Mouse (Mus musculus) lung, postnatal 10 days (tissue): ENCODE results near the gene Npc2.

Experiments
- DNase-seq: peaks from one replicate; pipeline ENCODE4 v3.0.0; 2021

The Npc2 gene

GRCm38 (mm10) chr12:84776229-84776628, 3.3 kb upstream of the Npc2 start:
- DNase-seq, result no peak

GRCm38 (mm10) chr12:84774376-84774775, 1.4 kb upstream of the Npc2 start:
- no peak for DNase-seq

GRCm38 (mm10) chr12:84773476-84773875, 524 bp upstream of the Npc2 start:
- no peak for DNase-seq

DNA sequence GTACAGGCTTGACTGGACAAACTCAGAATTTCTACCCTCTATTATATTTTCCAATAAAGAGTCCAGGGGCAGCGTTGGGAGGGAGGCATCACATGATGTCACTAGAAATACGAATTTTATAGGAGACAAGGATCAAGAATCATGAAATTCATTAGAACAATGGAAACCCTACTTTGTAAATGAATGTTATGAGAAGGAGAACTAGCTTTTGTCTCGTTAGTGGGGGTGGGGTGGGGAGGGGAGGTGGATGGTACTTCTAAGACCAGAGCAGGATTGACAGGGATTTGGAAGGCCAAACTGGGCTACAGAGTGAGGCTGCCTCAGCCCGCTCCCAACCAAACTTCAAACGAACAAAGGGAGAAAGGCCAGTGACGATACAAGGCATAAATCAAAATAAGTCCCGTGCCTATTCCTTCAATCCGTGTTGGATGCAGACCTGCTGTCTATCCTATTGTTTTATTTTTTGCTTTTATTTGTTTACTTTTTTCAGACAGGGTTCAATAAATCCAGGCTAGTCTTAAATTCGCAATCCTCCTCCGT, 901 bp downstream of the Npc2 start:
- DNase-seq, result no peak

DNA sequence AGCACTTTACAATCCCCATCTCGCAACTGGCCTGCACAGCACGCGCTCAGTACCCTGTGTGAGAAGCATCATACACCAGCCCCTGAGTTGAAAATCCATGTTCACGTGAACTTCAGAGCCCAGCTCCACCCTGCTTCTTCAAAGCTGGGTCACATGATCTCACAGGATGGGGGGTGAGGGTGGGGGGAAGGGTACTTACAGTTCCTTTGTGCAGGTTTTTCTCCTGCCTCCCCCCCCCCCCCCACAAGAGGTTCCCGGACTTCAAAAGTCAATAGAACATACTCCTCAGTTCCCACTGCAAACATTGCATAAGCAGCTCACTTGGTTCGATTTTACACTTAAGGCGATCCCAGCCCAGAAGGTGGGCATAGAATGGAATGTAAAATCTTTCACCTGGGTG, 3.3 kb downstream of the Npc2 start:
- no peak for DNase-seq

GRCm38 (mm10) chr12:84767510-84767909, 5.4 kb downstream of the Npc2 start:
- DNase-seq, result no peak

DNA sequence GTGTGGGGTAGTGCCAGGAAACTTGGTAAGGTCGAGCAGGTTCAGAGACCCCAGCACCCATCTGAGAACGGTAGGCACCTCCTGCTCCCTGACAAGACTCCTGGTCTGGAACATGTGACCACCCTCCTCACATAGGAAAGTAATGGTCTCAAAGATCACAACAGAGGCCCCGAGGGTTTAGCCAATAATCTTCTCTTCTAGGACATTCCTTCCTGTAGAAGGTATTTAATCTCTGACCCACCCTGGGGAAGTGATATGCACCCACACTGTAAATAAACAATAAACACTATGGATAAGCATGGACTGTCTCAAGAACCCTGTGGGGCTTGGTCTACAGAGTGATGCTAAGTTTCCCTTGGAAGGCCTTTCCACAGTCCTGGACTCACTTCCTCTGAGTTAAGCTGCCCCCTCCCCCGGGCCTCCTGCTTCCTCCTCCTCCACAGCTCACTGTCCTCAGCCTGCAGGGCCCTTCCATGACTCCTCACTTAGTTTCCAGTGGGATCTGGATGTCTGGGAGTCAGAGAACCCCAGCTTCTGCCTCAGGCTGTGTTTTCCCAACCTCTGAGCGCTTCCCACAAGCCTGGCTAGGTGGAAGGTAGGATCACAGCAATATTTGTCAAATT, 6.7 kb downstream of the Npc2 start:
- DNase-seq, result no peak

DNA sequence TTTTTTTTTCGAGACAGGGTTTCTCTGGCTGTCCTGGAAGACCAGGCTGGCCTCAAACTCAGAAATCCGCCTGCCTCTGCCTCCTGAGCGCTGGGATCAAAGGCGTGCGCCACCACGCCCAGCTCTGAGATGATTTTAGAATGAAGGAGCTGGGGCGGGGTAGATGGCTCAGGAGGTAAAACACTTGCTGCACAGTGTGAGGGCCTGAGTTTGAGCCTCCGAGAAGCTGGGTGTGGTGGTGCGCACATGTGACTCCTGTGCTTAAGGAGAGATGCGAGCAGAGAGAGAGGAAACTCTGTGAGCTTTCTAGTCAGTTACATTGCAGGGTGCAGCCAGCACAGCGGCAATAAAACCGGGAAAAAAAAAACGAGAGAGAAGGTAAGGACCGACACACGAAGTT, 7.4 kb downstream of the Npc2 start:
- no peak for DNase-seq

DNA sequence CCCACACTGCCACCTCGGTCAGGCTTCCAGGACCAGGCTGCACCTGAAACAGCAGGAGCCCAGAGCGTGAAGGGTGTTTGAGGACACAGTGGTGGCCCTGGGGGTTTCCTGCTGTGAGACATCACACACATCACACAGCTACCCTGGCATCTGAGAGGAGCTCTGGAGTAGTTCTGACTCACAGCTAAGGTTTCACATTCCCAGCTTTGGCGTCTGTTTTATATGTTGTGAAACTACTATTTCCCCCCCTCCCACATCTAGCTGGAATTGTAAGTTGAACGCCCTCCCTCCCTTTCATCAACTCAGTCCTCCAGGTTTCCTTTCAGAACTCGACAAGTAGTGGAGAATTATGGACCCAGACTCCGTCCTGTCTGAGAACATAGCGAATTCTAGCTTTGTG, 8.2 kb downstream of the Npc2 start:
- DNase-seq, result no peak

- peak; percentile 57 for DNase-seq
Observed at GRCm38 (mm10) chr12:84763577-84764218, 9.3 kb downstream of the Npc2 start.

DNA sequence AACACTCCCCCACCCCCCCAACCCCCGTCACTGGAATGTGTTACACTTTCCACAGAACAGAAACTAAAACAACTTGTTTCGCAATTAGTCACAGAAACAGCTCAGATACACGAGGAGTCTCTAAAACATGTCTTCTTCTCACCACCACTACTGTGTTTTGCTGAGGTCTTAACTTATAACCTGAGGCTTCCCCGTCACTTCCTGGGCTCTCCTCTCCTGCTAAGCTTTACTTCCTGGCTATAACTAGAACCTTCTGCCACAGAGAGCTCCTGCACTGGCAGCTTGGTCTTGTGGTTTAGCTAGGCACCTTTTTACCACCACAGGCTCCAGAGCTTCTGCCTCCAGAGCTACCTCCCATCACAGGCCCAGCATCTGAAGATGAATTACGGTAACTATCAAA, 10.4 kb downstream of the Npc2 start:
- no peak for DNase-seq

GRCm38 (mm10) chr12:84759063-84759462, 13.9 kb downstream of the Npc2 start:
- no peak for DNase-seq

GRCm38 (mm10) chr12:84756016-84756415, 16.9 kb downstream of the Npc2 start:
- no peak for DNase-seq

- DNase-seq, result peak; percentile 66
Observed at GRCm38 (mm10) chr12:84755008-84755695, 17.8 kb downstream of the Npc2 start.

DNA sequence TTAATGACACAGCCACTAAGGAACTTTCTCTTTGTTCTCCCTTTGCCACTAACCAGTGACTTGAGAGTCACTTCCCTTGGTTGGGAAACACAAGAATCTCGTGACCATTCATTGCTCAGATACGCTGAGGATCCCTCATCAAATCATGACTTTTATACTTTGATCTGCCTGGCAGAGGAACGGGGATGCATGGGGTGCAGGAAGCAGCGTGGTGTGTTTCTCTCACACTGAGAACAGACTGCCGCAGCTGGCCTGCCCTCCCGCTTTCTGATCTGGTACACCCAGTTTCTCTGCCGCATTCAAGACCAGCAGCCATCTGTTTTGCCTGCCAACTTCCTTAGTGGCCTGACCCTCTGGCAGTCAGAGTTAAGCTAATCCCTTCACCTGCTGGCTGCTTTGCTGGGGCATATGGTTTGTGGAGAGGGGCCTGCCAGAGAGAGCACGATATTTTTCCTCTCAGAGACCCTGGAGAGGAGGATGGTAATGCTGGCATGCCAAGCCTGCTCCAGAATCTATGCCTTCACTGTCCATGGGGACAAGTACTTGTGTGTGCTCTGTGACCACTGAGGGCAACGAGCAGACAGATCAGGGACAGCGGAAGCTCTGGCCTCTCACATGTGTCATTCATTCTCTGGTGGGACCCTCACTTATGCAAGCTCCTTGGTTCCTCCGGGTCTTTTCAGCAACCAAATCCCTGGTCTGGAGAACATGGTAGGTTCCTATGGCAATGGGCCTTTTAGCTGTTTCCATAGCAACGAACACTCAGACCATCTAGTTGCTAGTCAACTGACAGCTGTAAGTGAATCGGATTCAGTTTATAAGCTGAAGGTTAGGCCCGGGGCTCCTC, 20.6 kb downstream of the Npc2 start:
- no peak for DNase-seq

DNA sequence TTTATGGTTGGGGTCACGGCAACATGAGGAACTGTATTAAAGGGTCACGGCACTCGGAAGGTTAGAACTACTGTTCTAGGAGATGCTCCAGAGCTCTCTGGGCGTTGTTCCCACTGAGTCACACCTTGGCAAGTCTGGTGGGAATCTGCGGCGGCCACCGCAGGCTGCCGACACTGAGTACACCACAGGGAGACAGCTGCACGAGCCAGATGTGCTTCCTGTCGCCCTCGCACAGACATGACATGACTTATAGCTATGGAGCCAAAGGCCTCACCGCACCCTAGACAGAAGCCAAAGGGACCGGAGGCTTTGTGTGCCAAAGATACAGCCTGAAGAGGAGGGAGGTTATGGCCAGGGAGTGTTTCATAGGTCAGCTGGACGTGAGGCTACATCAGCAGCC, 22.3 kb downstream of the Npc2 start:
- peak; percentile 46 for DNase-seq

DNA sequence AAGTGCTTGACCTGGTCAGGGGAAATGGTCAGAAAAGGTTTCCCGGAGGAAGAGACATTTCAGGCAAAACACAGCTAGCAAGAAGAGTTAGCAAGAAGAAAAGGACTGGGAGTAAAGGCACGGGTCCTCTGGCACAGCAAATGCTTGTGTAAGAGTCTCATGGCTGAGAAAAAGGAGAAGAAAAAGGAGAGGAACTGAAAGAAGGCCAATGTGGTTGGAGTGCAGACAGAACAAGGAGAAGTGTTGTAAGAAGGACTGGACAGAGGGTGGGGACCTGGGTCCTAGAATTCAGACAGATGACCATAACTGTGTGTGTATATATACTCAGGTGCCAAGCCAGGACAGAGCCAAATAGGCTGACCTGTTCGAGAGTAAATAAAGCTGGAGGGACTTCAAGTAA, 24.8 kb downstream of the Npc2 start:
- DNase-seq, result no peak

DNA sequence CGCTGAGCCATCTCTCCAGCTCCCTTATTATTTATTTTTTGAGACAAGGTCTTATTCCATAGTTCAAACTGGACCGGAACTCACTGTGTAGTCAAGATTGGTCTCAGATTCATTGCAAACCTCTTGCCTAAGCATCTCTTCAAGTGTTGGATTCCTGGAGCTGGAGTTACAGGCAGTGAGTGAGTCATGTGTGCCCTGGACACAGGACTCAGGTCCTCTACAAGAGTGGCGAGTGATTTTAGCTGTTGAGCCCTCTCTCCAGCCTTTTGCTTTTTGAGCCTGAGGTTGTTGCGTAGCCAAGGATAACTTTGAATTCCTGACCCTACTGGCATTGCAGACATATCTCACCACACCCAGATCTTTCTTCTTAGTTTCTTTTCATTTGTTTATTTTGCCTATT, 27.3 kb downstream of the Npc2 start:
- DNase-seq, result no peak

GRCm38 (mm10) chr12:84743496-84743895, 29.5 kb downstream of the Npc2 start:
- no peak for DNase-seq

DNA sequence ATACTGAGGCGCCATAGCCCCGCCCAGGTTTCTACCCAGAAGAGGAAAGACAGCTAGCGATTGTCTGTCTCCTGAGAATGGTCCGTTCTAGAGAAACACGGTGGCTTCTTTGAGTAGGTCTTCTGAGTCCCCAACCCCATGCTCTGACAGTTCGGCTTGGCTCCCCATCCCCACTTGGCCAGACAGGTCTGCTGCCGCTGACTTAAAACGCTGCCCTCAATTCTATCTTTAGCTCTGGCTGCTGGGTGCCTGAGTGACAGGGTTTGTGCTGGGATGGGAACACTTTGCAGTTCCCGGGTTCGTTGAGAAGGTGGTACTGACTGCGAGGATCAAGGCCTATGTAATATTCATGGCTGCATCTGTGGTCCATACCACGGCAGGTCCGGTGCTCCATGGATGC, 39.6 kb downstream of the Npc2 start:
- DNase-seq, result no peak

DNA sequence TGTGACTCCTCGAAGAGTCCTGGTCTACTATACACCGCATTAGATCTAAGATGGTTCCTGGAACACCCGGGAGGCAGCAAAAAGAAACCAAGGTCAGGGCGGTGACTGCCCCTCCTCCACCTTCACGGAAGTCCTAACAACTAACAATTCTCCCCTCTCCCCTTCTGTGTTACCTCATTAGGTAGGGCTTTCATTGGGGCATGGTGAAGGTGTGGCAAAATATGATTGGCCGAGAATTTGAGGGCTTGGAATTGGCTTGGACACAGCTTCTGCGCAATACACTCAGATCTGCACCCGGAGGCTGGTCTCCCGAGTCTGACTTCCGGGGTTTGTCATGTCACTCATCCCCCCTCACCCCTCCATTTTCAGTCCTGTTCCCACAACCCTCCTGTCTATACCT, 44.5 kb downstream of the Npc2 start:
- no peak for DNase-seq

GRCm38 (mm10) chr12:84727434-84727833, 45.5 kb downstream of the Npc2 start:
- no peak for DNase-seq

GRCm38 (mm10) chr12:84726986-84727385, 46.0 kb downstream of the Npc2 start:
- DNase-seq, result no peak
